Mouse (Mus musculus): ENCODE data around the gene Nrbf2. TPM values are rescaled to one million over a fixed set of nuclear protein-coding genes. Genes with fewer than 3 reads are reported as not detected.

The Nrbf2 gene
- polyA plus RNA-seq, 1 experiment, result 20.2 TPM

GRCm38 (mm10) chr10:67226109-67226508 lies 59.0 kb downstream of the Nrbf2 start:
- Histone ChIP-seq H3K4me3 (ENCODE audit: insufficient read depth, low read length) (no peak overlapping the region), H3K4me1 (ENCODE audit: control insufficient read depth, insufficient read depth, low read length) (peaks cover 15% of the 10 kb centered on the region), H3K27ac (ENCODE audit: insufficient read depth, low read length) (0 out of 2 replicates have a peak overlapping the region, but pooled peaks have one; percentile 16)
- no peak for TF ChIP-seq CTCF (IDR thresholded peaks at IDR 0.05; ENCODE audit: extremely low read depth, insufficient read depth, low read length)
- no peak for TF ChIP-seq POLR2A (IDR thresholded peaks at IDR 0.05; ENCODE audit: extremely low read depth, insufficient read depth, low read length)

GRCm38 (mm10) chr10:67225528-67225927 lies 59.6 kb downstream of the Nrbf2 start:
- Histone ChIP-seq H3K4me1 (ENCODE audit: control insufficient read depth, insufficient read depth, low read length) (peaks cover 15% of the 10 kb centered on the region), H3K4me3 (ENCODE audit: insufficient read depth, low read length) (no peak overlapping the region), H3K27ac (ENCODE audit: insufficient read depth, low read length) (peak overlapping the region; percentile 49; the same call in 1 of the 2 replicates)
- TF ChIP-seq POLR2A (IDR thresholded peaks at IDR 0.05; ENCODE audit: extremely low read depth, insufficient read depth, low read length) (no peak), CTCF (IDR thresholded peaks at IDR 0.05; ENCODE audit: extremely low read depth, insufficient read depth, low read length) (no peak)

- H3K4me3 ChIP-seq (ENCODE audit: insufficient read depth, low read length), result no peak overlapping the region
- TF ChIP-seq CTCF (IDR thresholded peaks at IDR 0.05; ENCODE audit: extremely low read depth, insufficient read depth, low read length) (no peak), POLR2A (IDR thresholded peaks at IDR 0.05; ENCODE audit: extremely low read depth, insufficient read depth, low read length) (no peak)
Observed at GRCm38 (mm10) chr10:67223942-67224341, 61.2 kb downstream of the Nrbf2 start.

GRCm38 (mm10) chr10:67221284-67221683 lies 63.8 kb downstream of the Nrbf2 start:
- Histone ChIP-seq H3K27ac (ENCODE audit: insufficient read depth, low read length) (no peak overlapping the region), H3K4me3 (ENCODE audit: insufficient read depth, low read length) (no peak overlapping the region), H3K4me1 (ENCODE audit: control insufficient read depth, insufficient read depth, low read length) (peaks cover 9% of the 10 kb centered on the region)
- no peak for TF ChIP-seq CTCF (IDR thresholded peaks at IDR 0.05; ENCODE audit: extremely low read depth, insufficient read depth, low read length)
- no peak for TF ChIP-seq POLR2A (IDR thresholded peaks at IDR 0.05; ENCODE audit: extremely low read depth, insufficient read depth, low read length)

More at GRCm38 (mm10) chr10:67223942-67224341, 61.2 kb downstream of the Nrbf2 start:
- H3K27ac ChIP-seq (ENCODE audit: insufficient read depth, low read length), result no peak overlapping the region
- H3K4me1 ChIP-seq (ENCODE audit: control insufficient read depth, insufficient read depth, low read length), result peaks cover 12% of the 10 kb centered on the region

GRCm38 (mm10) chr10:67220251-67220650 lies 64.9 kb downstream of the Nrbf2 start:
- Histone ChIP-seq H3K4me1 (ENCODE audit: control insufficient read depth, insufficient read depth, low read length) (peaks cover 3% of the 10 kb centered on the region), H3K27ac (ENCODE audit: insufficient read depth, low read length) (no peak overlapping the region), H3K4me3 (ENCODE audit: insufficient read depth, low read length) (no peak overlapping the region)
- TF ChIP-seq POLR2A (IDR thresholded peaks at IDR 0.05; ENCODE audit: extremely low read depth, insufficient read depth, low read length) (no peak), CTCF (IDR thresholded peaks at IDR 0.05; ENCODE audit: extremely low read depth, insufficient read depth, low read length) (no peak)

- Histone ChIP-seq H3K4me3 (ENCODE audit: insufficient read depth, low read length) (no peak overlapping the region), H3K4me1 (ENCODE audit: control insufficient read depth, insufficient read depth, low read length) (peaks cover 6% of the 10 kb centered on the region), H3K27ac (ENCODE audit: insufficient read depth, low read length) (no peak overlapping the region)
- TF ChIP-seq CTCF (IDR thresholded peaks at IDR 0.05; ENCODE audit: extremely low read depth, insufficient read depth, low read length) (no peak), POLR2A (IDR thresholded peaks at IDR 0.05; ENCODE audit: extremely low read depth, insufficient read depth, low read length) (no peak)
Observed at GRCm38 (mm10) chr10:67218873-67219565, 66.1 kb downstream of the Nrbf2 start.

- no peak for TF ChIP-seq POLR2A (IDR thresholded peaks at IDR 0.05; ENCODE audit: extremely low read depth, insufficient read depth, low read length)
- TF ChIP-seq CTCF (IDR thresholded peaks at IDR 0.05; ENCODE audit: extremely low read depth, insufficient read depth, low read length), result no peak
- Histone ChIP-seq H3K27ac (ENCODE audit: insufficient read depth, low read length) (no peak overlapping the region), H3K4me3 (ENCODE audit: insufficient read depth, low read length) (no peak overlapping the region), H3K4me1 (ENCODE audit: control insufficient read depth, insufficient read depth, low read length) (peaks cover 4% of the 10 kb centered on the region; the same call in 1 of the 2 replicates)
Observed at GRCm38 (mm10) chr10:67216872-67217271, 68.2 kb downstream of the Nrbf2 start.

Other genes starting within 250 kb of the Nrbf2 start
- gene Jmjd1c, start 189.2 kb downstream of the Nrbf2 start, polyA plus RNA-seq (2012; rRNA removed), result 31.8 and 32.4 TPM in 2 replicates
- gene Reep3, start 188.4 kb downstream of the Nrbf2 start, polyA plus RNA-seq (2012; rRNA removed), result 23.5 and 26.4 TPM in 2 replicates